Comparison of ENCODE assay signal across 8 mouse cellular contexts in genomic region chr3:37312370-37312941, GRCm38 (mm10). TPM values are rescaled to one million over a fixed set of nuclear protein-coding genes. Genes with fewer than 3 reads are reported as not detected.
DNase-seq lines count a peak whose midpoint lies in the region; ATAC-seq and TF ChIP-seq lines count a peak whose summit lies in the region.

Gene Bbs12, plus strand, starts transcription at chr3:37312554.
Gene Cetn4, minus strand, starts transcription at chr3:37312708.

- peak within 1 kb of the TSS; percentile 15 for H3K27ac ChIP-seq in cortical plate, adult 2 months (ENCODE audit: insufficient read depth, low read length)

- TF ChIP-seq POLR2A in cortical plate, adult 2 months (IDR thresholded peaks at IDR 0.05; ENCODE audit: extremely low read depth, insufficient read depth, low read length) = peak; percentile 62

- intact Hi-C loops in left cerebral cortex, postnatal 10 days (cut with DNase I) = loop anchor here (5.0 kb wide), 1 partner anchor 105 kb away; the partner anchor contains the start of gene Spata5

- H3K4me1 ChIP-seq in cortical plate, adult 2 months (ENCODE audit: control insufficient read depth, insufficient read depth, low read length) = no peaks in the 10 kb centered on the region

- no peak for TF ChIP-seq CTCF in cortical plate, adult 2 months (IDR thresholded peaks at IDR 0.05; ENCODE audit: extremely low read depth, insufficient read depth, low read length)

- peak within 1 kb of the TSS; percentile 67 for H3K4me3 ChIP-seq in cortical plate, adult 2 months (ENCODE audit: insufficient read depth, low read length)

- ATAC-seq in activated CD4-positive, CD25-positive, alpha-beta regulatory T cell, adult 4 months = peak; percentile 90
- ATAC-seq in inflammation-experienced regulatory T-cells, adult 6 months = peak; percentile 86
- ATAC-seq in megakaryocyte-erythroid progenitor cell, adult 5-6 weeks (replicated peaks; ENCODE audit: low FRiP score, low TSS enrichment, poor library complexity, severe bottlenecking) = peak; percentile 98

- DNase-seq in gastrocnemius, postnatal 10 days = peak; percentile 98
- DNase-seq in left cerebral cortex, postnatal 10 days (ENCODE audit: extremely low spot score in 1 of 2, low spot score in 2 of 2) = peak; percentile 96 to 97
- DNase-seq in right cerebral cortex, postnatal 25 days = peak; percentile 97
- peak; percentile 93 to 98 for DNase-seq in urinary bladder, postnatal 4 days (ENCODE audit: low spot score in 2 of 2)

RNA-seq across cellular contexts. Expression of gene Bbs12, which starts in this region (rescaled TPM):
- 1 to 10 TPM; 5.8 to 6.6 TPM for polyA plus RNA-seq in activated CD4-positive, CD25-positive, alpha-beta regulatory T cell, adult 4 months (2017; shearing (Covaris generic))
- polyA plus RNA-seq in cortical plate, adult 2 months (2012; rRNA removed) = 1.7 and 2.1 TPM in 2 replicates
- total RNA-seq in gastrocnemius, postnatal 10 days (2021) = 1 to 10 TPM; 1.1 to 1.6 TPM
- polyA plus RNA-seq in inflammation-experienced regulatory T-cells, adult 6 months (2017; shearing (Covaris generic)) = 1 to 10 TPM; 4.4 to 7.7 (median 7.7) TPM
- total RNA-seq in left cerebral cortex, postnatal 10 days (2021) = 1 to 10 TPM; 4.0 to 4.5 TPM
- total RNA-seq in megakaryocyte-erythroid progenitor cell, adult 5-6 weeks (2014; fragmentation: Nextera tagmentation) = 10.3 and 15.8 TPM in 2 replicates
- 8.2 and 17.5 TPM in 2 replicates for total RNA-seq in megakaryocyte-erythroid progenitor cell, adult 5-6 weeks (2017)

RNA-seq across cellular contexts. Expression of gene Cetn4, which starts in this region (rescaled TPM):
- polyA plus RNA-seq in activated CD4-positive, CD25-positive, alpha-beta regulatory T cell, adult 4 months (2017; shearing (Covaris generic)) = under 1 TPM; 0.31 to 0.75 TPM
- 11.6 and 13.1 TPM in 2 replicates for polyA plus RNA-seq in cortical plate, adult 2 months (2012; rRNA removed)
- total RNA-seq in gastrocnemius, postnatal 10 days (2021) = 1 to 10 TPM in 1 of 2 experiments, under 1 TPM in 1; 0.63 to 1.5 TPM
- 1 to 10 TPM in 2 of 3 experiments, not detected in 1; 1.1 to 1.5 TPM for polyA plus RNA-seq in inflammation-experienced regulatory T-cells, adult 6 months (2017; shearing (Covaris generic))
- total RNA-seq in left cerebral cortex, postnatal 10 days (2021) = 1 to 10 TPM; 4.1 to 4.8 TPM
- 3.6 and 6.5 TPM in 2 replicates for total RNA-seq in megakaryocyte-erythroid progenitor cell, adult 5-6 weeks (2014; fragmentation: Nextera tagmentation)
- total RNA-seq in megakaryocyte-erythroid progenitor cell, adult 5-6 weeks (2017) = 7.3 and 10.6 TPM in 2 replicates

Comparison
In these comparisons a context has a peak if more than half of its experiments do, and no peak if none do; other contexts are left out.
1. Peak in every context shown above with its lines: DNase-seq, ATAC-seq, H3K4me3 ChIP-seq and H3K27ac ChIP-seq.